Mouse (Mus musculus) cerebellum, adult 2 months (tissue): ENCODE data around the gene Phospho1.

Experiments
- CTCF ChIP-seq: fragments of 200-500 bp; IDR thresholded peaks from 2 replicates; pipeline ENCODE4 v1.5.1; 2011; ENCODE audit warnings: low read depth, mild to moderate bottlenecking, control low read depth, low read length, moderate library complexity, borderline replicate concordance; ENCODE audit not compliant: insufficient read depth
- POLR2A ChIP-seq: fragments of 200-500 bp; IDR thresholded peaks from 2 replicates; pipeline ENCODE4 v1.6.1; 2011; ENCODE audit warnings: low read length, control low read depth, borderline replicate concordance; ENCODE audit not compliant: insufficient read depth

- TF ChIP-seq POLR2A (no peak), CTCF (no peak)
Observed at GRCm38 (mm10) chr11:95811741-95812140, 12.6 kb upstream of the Phospho1 start.
